Mouse (Mus musculus) hindbrain, embryonic 10.5 days (tissue): ENCODE measurements around the gene Arpc5. TPM values are rescaled to one million over a fixed set of nuclear protein-coding genes. Genes with fewer than 3 reads are reported as not detected.
"Not testable (repeated sequence)": the region's sequence is repeated elsewhere in the genome, so short reads cannot be mapped to it uniquely, and the experiment has no call there.

Experiments used
- DNase-seq: peaks from one replicate; pipeline ENCODE4 v3.0.0-alpha.2; 2017; ENCODE audit warnings: low spot score
- H3K27ac ChIP-seq: fragments of 300-500 bp; sonication (generic); 2 replicates; pipeline ENCODE4 v1.5.1; 2016; ENCODE audit warnings: mild to moderate bottlenecking, moderate library complexity
- H3K27me3 ChIP-seq: fragments of 300-500 bp; sonication (generic); 2 replicates; pipeline ENCODE4 v1.6.1; 2016; ENCODE audit warnings: mild to moderate bottlenecking; ENCODE audit not compliant: poor library complexity, insufficient read depth, severe bottlenecking
- H3K36me3 ChIP-seq: fragments of 300-500 bp; sonication (generic); 2 replicates; pipeline ENCODE4 v1.6.1; 2016; ENCODE audit warnings: mild to moderate bottlenecking, moderate library complexity
- H3K4me1 ChIP-seq: fragments of 300-500 bp; sonication (generic); replicated peaks from 2 replicates; pipeline ENCODE4 v1.6.1; 2016; ENCODE audit warnings: mild to moderate bottlenecking
- H3K4me3 ChIP-seq: fragments of 300-500 bp; sonication (generic); 2 replicates; pipeline ENCODE4 v1.5.1; 2016; ENCODE audit warnings: mild to moderate bottlenecking, moderate library complexity
- H3K9me3 ChIP-seq: fragments of 300-500 bp; sonication (generic); 2 replicates; pipeline ENCODE4 v1.6.1; 2016; ENCODE audit warnings: mild to moderate bottlenecking, moderate library complexity
- WGBS: fragments of 180-500 bp; shearing (Covaris S2); methylation state at CpG from one replicate; pipeline ENCODE4 v1.1.7; 2016; 5-methylcytosine and 5-hydroxymethylcytosine counted together
- polyA plus RNA-seq: library from polyadenylated mRNA; unstranded; fragments of >200 nt; fragmentation: Nextera tagmentation; extraction: Ambion mirVana; gene quantifications from 2 replicates; pipeline ENCODE4 v1.2.1, GENCODE M21; 2016

Arpc5 gene
- polyA plus RNA-seq, 1 experiment from 2014 or later: 256 TPM

- Histone ChIP-seq H3K27me3 (no peaks in the 10 kb centered on the region), H3K36me3 (no peaks in the 10 kb centered on the region), H3K4me3 (no peak overlapping the region), H3K9me3 (no peaks in the 10 kb centered on the region), H3K4me1 (0 out of 2 replicates have a peak, but pooled peaks cover 9% of the 10 kb centered on the region), H3K27ac (no peak overlapping the region)
- no peak for DNase-seq
- 75% methylated on average over 9 of the region's 9 CpGs for WGBS
Measured at GRCm38 (mm10) chr1:152749276-152749675, 17.1 kb upstream of the Arpc5 start.

- 0 out of 2 replicates have a peak, but pooled peaks cover 9% of the 10 kb centered on the region for H3K4me1 ChIP-seq
- H3K27ac ChIP-seq: no peak within 1 kb of the TSS
- H3K36me3 ChIP-seq: no peaks in the 10 kb centered on the region
- no peak for DNase-seq
- no peak within 1 kb of the TSS for H3K4me3 ChIP-seq
- 70% methylated on average over 13 of the region's 13 CpGs for WGBS
- H3K9me3 ChIP-seq: no peaks in the 10 kb centered on the region
- no peaks in the 10 kb centered on the region for H3K27me3 ChIP-seq
Measured at GRCm38 (mm10) chr1:152750312-152750965, 15.9 kb upstream of the Arpc5 start, which contains the start of gene Apobec4. Gene Apobec4 (plus strand): TSS chr1:152750551.

- peaks cover 11% of the 10 kb centered on the region for H3K4me1 ChIP-seq
- H3K27ac ChIP-seq: no peak overlapping the region
- no peaks in the 10 kb centered on the region for H3K36me3 ChIP-seq
- peaks cover 20% of the 10 kb centered on the region for H3K27me3 ChIP-seq
- DNase-seq: no peak
- 90% methylated on average over 2 of the region's 2 CpGs for WGBS
- H3K4me3 ChIP-seq: no peak overlapping the region
- H3K9me3 ChIP-seq: no peaks in the 10 kb centered on the region
Measured at GRCm38 (mm10) chr1:152761791-152762190, 4.6 kb upstream of the Arpc5 start.

GRCm38 (mm10) chr1:152766804-152767748 is 734 bp downstream of the Arpc5 start:
- DNase-seq: no peak
- H3K27me3 ChIP-seq: peaks cover 20% of the 10 kb centered on the region
- H3K4me3 ChIP-seq: peak overlapping the region; percentile 91
- H3K9me3 ChIP-seq: no peaks in the 10 kb centered on the region
- H3K36me3 ChIP-seq: peaks cover 30% of the 10 kb centered on the region
- H3K27ac ChIP-seq: peak overlapping the region; percentile 92
- peaks cover 8% of the 10 kb centered on the region for H3K4me1 ChIP-seq
- 2% methylated on average over 60 of the region's 60 CpGs for WGBS

GRCm38 (mm10) chr1:152767749-152768488 is 1.6 kb downstream of the Arpc5 start:
- Histone ChIP-seq H3K4me3 (peak overlapping the region; percentile 91), H3K9me3 (no peaks in the 10 kb centered on the region), H3K27me3 (peaks cover 20% of the 10 kb centered on the region), H3K36me3 (peaks cover 38% of the 10 kb centered on the region), H3K4me1 (peaks cover 8% of the 10 kb centered on the region), H3K27ac (0 out of 2 replicates have a peak overlapping the region, but pooled peaks have one; percentile 92)
- 10% methylated on average over 5 of the region's 5 CpGs for WGBS
- DNase-seq: peak; percentile 84

- DNase-seq: no peak
- H3K9me3 ChIP-seq: no peaks in the 10 kb centered on the region
- no peak overlapping the region for H3K27ac ChIP-seq
- peaks cover under 1% of the 10 kb centered on the region; the same call in 1 of the 2 replicates for H3K27me3 ChIP-seq
- no peaks in the 10 kb centered on the region; the same call in 1 of the 2 replicates for H3K4me1 ChIP-seq
- whole genome bisulfite sequencing: 92% methylated on average over 9 of the region's 9 CpGs
- H3K36me3 ChIP-seq: peaks cover 69% of the 10 kb centered on the region
- no peak overlapping the region for H3K4me3 ChIP-seq
Measured at GRCm38 (mm10) chr1:152771016-152771415, 4.7 kb downstream of the Arpc5 start.

GRCm38 (mm10) chr1:152774601-152775000 is 8.3 kb downstream of the Arpc5 start:
- H3K27me3 ChIP-seq, H3K4me1 ChIP-seq, H3K4me3 ChIP-seq, H3K27ac ChIP-seq, DNase-seq, H3K9me3 ChIP-seq: not testable (repeated sequence)
- WGBS: 97% methylated on average over 3 of the region's 3 CpGs
- peaks cover 67% of the 10 kb centered on the region for H3K36me3 ChIP-seq

GRCm38 (mm10) chr1:152779071-152779737 is 12.9 kb downstream of the Arpc5 start:
- H3K27me3 ChIP-seq: no peaks in the 10 kb centered on the region
- peak; percentile 69 for DNase-seq
- WGBS: 41% methylated on average over 10 of the region's 10 CpGs
- peaks cover 25% of the 10 kb centered on the region for H3K36me3 ChIP-seq
- H3K4me3 ChIP-seq: no peak overlapping the region
- H3K27ac ChIP-seq: no peak overlapping the region
- no peaks in the 10 kb centered on the region for H3K4me1 ChIP-seq
- H3K9me3 ChIP-seq: no peaks in the 10 kb centered on the region

GRCm38 (mm10) chr1:152784620-152785019 is 18.3 kb downstream of the Arpc5 start:
- Histone ChIP-seq H3K4me1 (peaks cover 14% of the 10 kb centered on the region), H3K27me3 (no peaks in the 10 kb centered on the region), H3K36me3 (no peaks in the 10 kb centered on the region), H3K27ac (no peak overlapping the region), H3K9me3 (no peaks in the 10 kb centered on the region), H3K4me3 (no peak overlapping the region)
- WGBS: 96% methylated on average over 8 of the region's 8 CpGs
- DNase-seq: no peak

GRCm38 (mm10) chr1:152785446-152785845 is 19.1 kb downstream of the Arpc5 start:
- peaks cover 17% of the 10 kb centered on the region for H3K4me1 ChIP-seq
- H3K36me3 ChIP-seq, H3K9me3 ChIP-seq, DNase-seq, H3K4me3 ChIP-seq, H3K27ac ChIP-seq, H3K27me3 ChIP-seq: not testable (repeated sequence)
- 90% methylated on average over 3 of the region's 3 CpGs for WGBS

- no peaks in the 10 kb centered on the region for H3K36me3 ChIP-seq
- H3K27ac ChIP-seq: no peak overlapping the region; the same call in 1 of the 2 replicates
- DNase-seq: no peak
- no peaks in the 10 kb centered on the region for H3K27me3 ChIP-seq
- no peak overlapping the region for H3K4me3 ChIP-seq
- WGBS: 92% methylated on average over 4 of the region's 4 CpGs
- 0 out of 2 replicates have a peak, but pooled peaks cover 3% of the 10 kb centered on the region for H3K9me3 ChIP-seq
- H3K4me1 ChIP-seq: peaks cover 29% of the 10 kb centered on the region
Measured at GRCm38 (mm10) chr1:152786953-152787352, 20.6 kb downstream of the Arpc5 start.

- 35% methylated on average over 4 of the region's 4 CpGs for WGBS
- Histone ChIP-seq H3K27me3 (no peaks in the 10 kb centered on the region), H3K4me1 (peaks cover 39% of the 10 kb centered on the region), H3K27ac (peak overlapping the region; percentile 66), H3K9me3 (0 out of 2 replicates have a peak, but pooled peaks cover 4% of the 10 kb centered on the region), H3K36me3 (no peaks in the 10 kb centered on the region), H3K4me3 (no peak overlapping the region)
- peak; percentile 32 for DNase-seq
Measured at GRCm38 (mm10) chr1:152788121-152788660, 21.8 kb downstream of the Arpc5 start.
